Mouse (Mus musculus) granulocyte monocyte progenitor cell, adult 5-6 weeks (primary cell): ENCODE data around the gene Shc4. TPM values are rescaled to one million over a fixed set of nuclear protein-coding genes. Genes with fewer than 3 reads are reported as not detected.

Source experiments
- ATAC-seq: replicated peaks from 2 replicates; pipeline ENCODE4 v1.8.0; 2016; ENCODE audit warnings: mild to moderate bottlenecking, moderate TSS enrichment, inconsistent platforms; ENCODE audit not compliant: poor library complexity, severe bottlenecking
- total RNA-seq, 2 experiments: library from RNA; stranded (forward) in 1 of 2; stranded (reverse) in 1 of 2; fragments of 200-712, 200-1000 nt in 1 of 2; fragments of >200 nt in 1 of 2; fragmentation: Nextera tagmentation in 1 of 2; gene quantifications; 2 replicates each; pipeline ENCODE4 v1.2.3; 2014 to 2017

Gene Shc4
- total RNA-seq, 2 experiments from 2014 or later = 1.0 TPM; not detected in 1

- ATAC-seq = no peak
Measured at GRCm38 (mm10) chr2:125650742-125651352, 73.1 kb downstream of the Shc4 start.

- ATAC-seq = no peak
Measured at GRCm38 (mm10) chr2:125650038-125650437, 73.9 kb downstream of the Shc4 start.

GRCm38 (mm10) chr2:125644912-125645311 is 79.0 kb downstream of the Shc4 start:
- no peak for ATAC-seq

GRCm38 (mm10) chr2:125637331-125637730 is 86.6 kb downstream of the Shc4 start:
- ATAC-seq = no peak

- no peak for ATAC-seq
Measured at GRCm38 (mm10) chr2:125630010-125630409, 93.9 kb downstream of the Shc4 start.

- no peak for ATAC-seq
Measured at GRCm38 (mm10) chr2:125628487-125628886, 95.5 kb downstream of the Shc4 start.

GRCm38 (mm10) chr2:125626536-125626935 is 97.4 kb downstream of the Shc4 start:
- no peak for ATAC-seq

- ATAC-seq = peak; percentile 96
Measured at GRCm38 (mm10) chr2:125624837-125625351, 99.1 kb downstream of the Shc4 start, which contains the start of gene Cep152. Gene Cep152, minus strand, starts transcription at chr2:125625113.

GRCm38 (mm10) chr2:125624127-125624685 is 99.7 kb downstream of the Shc4 start:
- no peak for ATAC-seq

- 0 out of 2 replicates have a peak, but pooled peaks have one; percentile 11 for ATAC-seq
Measured at GRCm38 (mm10) chr2:125623211-125623610, 100.7 kb downstream of the Shc4 start.

GRCm38 (mm10) chr2:125620213-125620907 is 103.6 kb downstream of the Shc4 start:
- ATAC-seq = no peak

- no peak for ATAC-seq
Measured at GRCm38 (mm10) chr2:125615858-125616424, 108.0 kb downstream of the Shc4 start.

- no peak for ATAC-seq
Measured at GRCm38 (mm10) chr2:125615440-125615839, 108.5 kb downstream of the Shc4 start.

GRCm38 (mm10) chr2:125606220-125606845 is 117.6 kb downstream of the Shc4 start:
- no peak for ATAC-seq

- ATAC-seq = peak; percentile 42
Measured at GRCm38 (mm10) chr2:125604646-125605045, 119.3 kb downstream of the Shc4 start.

- no peak for ATAC-seq
Measured at GRCm38 (mm10) chr2:125602970-125603369, 121.0 kb downstream of the Shc4 start.

GRCm38 (mm10) chr2:125598958-125599357 is 125.0 kb downstream of the Shc4 start:
- ATAC-seq = no peak

- no peak for ATAC-seq
Measured at GRCm38 (mm10) chr2:125598251-125598650, 125.7 kb downstream of the Shc4 start.

GRCm38 (mm10) chr2:125594786-125595185 is 129.2 kb downstream of the Shc4 start:
- no peak for ATAC-seq

GRCm38 (mm10) chr2:125594072-125594471 is 129.9 kb downstream of the Shc4 start:
- ATAC-seq = peak; percentile 38
